Mouse (Mus musculus): ENCODE results near the gene Rbp1.

DNA sequence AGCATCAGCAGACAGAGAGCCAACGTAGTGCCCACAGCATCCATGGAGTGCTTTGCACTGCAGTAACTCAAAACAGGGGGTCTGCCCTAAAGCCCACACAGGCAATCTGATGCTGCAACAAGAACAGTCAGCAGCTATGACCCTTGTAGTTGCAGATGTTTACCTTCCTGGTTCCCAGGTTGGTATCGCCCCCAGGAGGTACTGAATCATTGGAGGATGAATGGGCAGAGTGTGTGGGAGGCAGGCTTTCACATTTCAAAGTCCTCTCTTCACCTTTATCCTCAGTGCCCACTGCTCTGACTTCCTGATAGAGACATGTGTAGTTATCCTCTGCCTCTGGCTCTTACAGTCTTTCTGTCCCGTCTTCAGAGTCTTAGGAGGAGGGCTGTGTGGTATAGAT, 858 bp upstream of the Rbp1 start:
- TF ChIP-seq POLR2A (IDR thresholded peaks at IDR 0.05; ENCODE audit: extremely low read depth, insufficient read depth, low read length) (no peak), CTCF (IDR thresholded peaks at IDR 0.05; ENCODE audit: extremely low read depth, insufficient read depth, low read length) (no peak)

All from cortical plate, adult 2 months (tissue).